Mouse (Mus musculus): ENCODE measurements at regions not wholly inside any gene's neighbourhood (a gene's known extent, or its start where the extent isn't known, plus 50 kb on each side); places are given as distances from the start of the nearest gene placed in this dataset.
"Not testable (repeated sequence)": the region's sequence is repeated elsewhere in the genome, so short reads cannot be mapped to it uniquely, and the experiment has no call there.

DNA sequence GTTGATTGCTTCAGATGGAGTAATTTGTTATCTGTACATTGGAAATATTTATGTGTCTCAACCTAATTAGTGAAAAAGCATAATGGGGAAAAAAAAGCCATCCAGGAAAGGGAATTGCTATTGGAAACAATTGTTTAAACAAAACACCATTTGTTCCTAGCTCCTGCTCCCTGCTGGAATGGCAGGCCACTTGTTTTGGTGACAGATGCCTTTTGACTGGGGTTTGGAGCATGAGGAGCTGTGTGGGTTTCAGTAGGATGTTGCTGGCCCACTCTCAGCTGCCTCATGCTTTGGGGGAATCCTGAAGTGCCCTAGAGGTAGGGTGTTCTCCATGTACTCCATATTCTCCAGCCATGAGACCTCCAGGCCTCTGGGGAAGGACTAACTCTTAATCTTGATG is 105.5 kb downstream of the Dmrta2 start:
- Histone ChIP-seq H3K4me1 (ENCODE audit: control insufficient read depth, insufficient read depth, low read length) (no peaks in the 10 kb centered on the region), H3K4me3 (ENCODE audit: insufficient read depth, low read length) (no peak overlapping the region)
- no peak for TF ChIP-seq CTCF (IDR thresholded peaks at IDR 0.05; ENCODE audit: low read depth, low read length)
- no peak for TF ChIP-seq POLR2A (IDR thresholded peaks at IDR 0.05; ENCODE audit: borderline replicate concordance, low read depth, low read length)

DNA sequence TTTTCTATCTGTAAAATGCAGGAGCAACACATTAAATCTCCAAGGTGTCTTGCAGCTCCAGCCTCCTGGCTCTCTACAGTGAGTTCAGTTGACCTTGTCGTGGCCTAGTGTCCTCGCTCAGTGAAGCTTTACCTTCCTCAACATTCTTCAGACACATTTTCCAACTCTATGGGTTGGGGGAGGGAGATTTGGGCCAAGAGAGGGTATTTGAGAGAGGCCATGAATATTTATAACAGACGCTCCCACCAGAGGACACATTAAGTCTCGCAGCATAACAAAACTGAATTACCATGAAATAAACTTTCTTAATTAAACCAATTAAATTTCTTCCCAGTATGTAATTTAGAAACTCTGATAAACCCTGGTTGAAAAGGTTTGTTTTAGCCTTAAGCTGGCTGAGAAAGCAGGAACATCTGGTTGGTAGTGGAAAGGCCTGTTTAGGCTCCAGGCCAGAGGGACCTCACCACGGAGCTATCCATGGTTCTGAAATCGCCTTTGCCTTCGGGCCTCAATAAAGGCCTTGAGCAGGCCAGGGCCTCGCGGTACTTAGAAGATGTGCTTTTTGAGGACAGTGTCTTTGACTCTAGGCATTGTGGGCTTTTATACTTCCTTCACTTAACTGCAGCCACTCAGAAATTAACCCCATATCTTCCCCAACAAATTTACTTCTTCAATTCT is 109.9 kb downstream of the Dmrta2 start:
- Histone ChIP-seq H3K4me3 (ENCODE audit: insufficient read depth, low read length) (no peak overlapping the region), H3K4me1 (ENCODE audit: control insufficient read depth, insufficient read depth, low read length) (no peaks in the 10 kb centered on the region), H3K27ac (ENCODE audit: insufficient read depth, low read depth, low read length) (no peak overlapping the region)
- no peak for TF ChIP-seq POLR2A (IDR thresholded peaks at IDR 0.05; ENCODE audit: borderline replicate concordance, low read depth, low read length)
- TF ChIP-seq CTCF (IDR thresholded peaks at IDR 0.05; ENCODE audit: low read depth, low read length), result no peak

More for the DNA sequence above, 105.5 kb downstream of the Dmrta2 start:
- no peak overlapping the region for H3K27ac ChIP-seq (ENCODE audit: insufficient read depth, low read depth, low read length)

DNA sequence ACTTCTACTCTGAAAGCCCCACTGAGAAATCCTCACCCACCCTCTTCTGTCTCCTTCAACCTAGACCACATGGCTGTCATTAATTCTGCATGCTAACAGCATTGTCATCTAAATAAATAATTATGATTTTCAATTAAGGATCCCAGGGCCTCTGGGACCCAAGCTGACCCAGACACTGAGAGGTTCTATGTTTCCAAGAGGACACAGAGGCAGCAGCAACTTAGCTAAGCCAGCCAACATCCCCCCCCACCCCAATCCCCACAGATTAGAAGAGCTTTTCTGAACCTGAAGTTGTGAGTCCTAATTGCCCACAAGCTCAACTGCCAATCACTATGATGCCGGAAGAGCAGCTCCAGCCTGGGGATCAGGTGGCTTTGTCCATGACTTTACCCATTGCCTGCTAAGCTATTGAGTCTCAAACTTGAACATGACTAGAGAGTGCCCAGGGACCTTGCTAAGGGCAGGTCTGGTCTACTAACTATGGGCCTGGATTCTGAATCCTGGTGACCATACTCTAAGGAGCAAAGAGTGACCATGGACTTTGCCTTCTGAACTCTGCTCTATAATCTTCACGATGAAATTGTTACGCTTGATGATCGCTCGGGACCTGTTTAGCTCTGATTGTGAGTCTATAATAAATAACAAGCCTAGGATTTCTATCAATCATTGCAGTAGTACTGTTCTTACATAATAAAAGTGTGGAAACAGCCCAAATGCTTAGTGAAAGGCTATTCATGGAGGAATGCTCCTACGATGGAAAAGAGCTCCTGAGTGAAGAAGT is 115.4 kb downstream of the Dmrta2 start:
- H3K4me3 ChIP-seq (ENCODE audit: insufficient read depth, low read length), result no peak overlapping the region
- H3K27ac ChIP-seq (ENCODE audit: insufficient read depth, low read depth, low read length), result no peak overlapping the region
- TF ChIP-seq POLR2A (IDR thresholded peaks at IDR 0.05; ENCODE audit: borderline replicate concordance, low read depth, low read length) (no peak), CTCF (IDR thresholded peaks at IDR 0.05; ENCODE audit: low read depth, low read length) (no peak)
- H3K4me1 ChIP-seq (ENCODE audit: control insufficient read depth, insufficient read depth, low read length), result no peaks in the 10 kb centered on the region

DNA sequence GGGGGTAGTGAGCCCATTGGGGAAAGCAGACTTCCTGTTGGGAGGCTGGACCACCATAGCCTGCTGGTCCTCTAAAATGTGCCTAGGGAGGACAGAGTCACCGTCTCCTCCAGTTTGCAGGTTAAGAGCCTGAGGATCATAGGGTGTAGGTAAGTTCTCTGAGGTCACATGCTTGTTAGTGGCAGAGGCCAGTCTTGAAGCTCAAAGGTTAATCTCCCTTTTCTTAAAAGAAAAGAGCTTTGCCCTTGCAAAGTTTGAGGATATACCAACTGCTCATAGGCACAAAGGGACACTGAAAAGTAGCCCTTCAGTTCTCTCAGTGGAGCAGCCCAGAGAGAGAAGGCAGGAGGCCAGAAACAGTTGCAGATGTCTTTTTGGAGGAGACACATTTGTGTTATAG is 116.7 kb downstream of the Dmrta2 start:
- Histone ChIP-seq H3K4me1 (ENCODE audit: control insufficient read depth, insufficient read depth, low read length) (no peaks in the 10 kb centered on the region), H3K27ac (ENCODE audit: insufficient read depth, low read depth, low read length) (no peak overlapping the region), H3K4me3 (ENCODE audit: insufficient read depth, low read length) (no peak overlapping the region)
- TF ChIP-seq POLR2A (IDR thresholded peaks at IDR 0.05; ENCODE audit: borderline replicate concordance, low read depth, low read length), result no peak
- TF ChIP-seq CTCF (IDR thresholded peaks at IDR 0.05; ENCODE audit: low read depth, low read length), result no peak

GRCm38 (mm10) chr4:110095760-110096593 is 118.1 kb downstream of the Dmrta2 start:
- no peaks in the 10 kb centered on the region for H3K4me1 ChIP-seq (ENCODE audit: control insufficient read depth, insufficient read depth, low read length)
- H3K27ac ChIP-seq (ENCODE audit: insufficient read depth, low read depth, low read length), result no peak overlapping the region
- no peak overlapping the region for H3K4me3 ChIP-seq (ENCODE audit: insufficient read depth, low read length)
- TF ChIP-seq CTCF (IDR thresholded peaks at IDR 0.05; ENCODE audit: low read depth, low read length) (no peak), POLR2A (IDR thresholded peaks at IDR 0.05; ENCODE audit: borderline replicate concordance, low read depth, low read length) (no peak)

DNA sequence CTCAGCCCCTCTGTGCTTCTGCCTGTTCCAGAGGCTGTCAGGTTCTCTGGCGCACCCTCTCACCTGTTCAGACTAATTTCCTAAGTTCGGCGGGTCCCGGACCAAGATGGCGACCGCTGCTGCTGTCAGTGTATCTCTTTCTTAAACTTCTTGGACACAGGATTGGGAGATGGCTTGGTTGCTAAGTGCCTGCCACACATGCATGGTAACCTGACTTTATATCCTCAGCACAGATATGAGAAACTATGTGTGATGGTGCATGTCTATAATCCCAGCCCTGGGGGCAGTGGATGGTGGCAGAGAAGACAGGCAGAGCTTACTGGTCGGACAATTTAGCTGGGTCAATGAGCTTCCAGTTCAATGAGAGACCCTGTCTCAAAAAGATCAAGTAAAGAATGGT is 126.3 kb downstream of the Dmrta2 start:
- H3K4me3 ChIP-seq (ENCODE audit: insufficient read depth, low read length); H3K4me1 ChIP-seq (ENCODE audit: control insufficient read depth, insufficient read depth, low read length): not testable (repeated sequence)

GRCm38 (mm10) chr4:110106620-110107243 is 128.9 kb downstream of the Dmrta2 start:
- Histone ChIP-seq H3K4me3 (ENCODE audit: insufficient read depth, low read length) (no peak overlapping the region), H3K4me1 (ENCODE audit: control insufficient read depth, insufficient read depth, low read length) (no peaks in the 10 kb centered on the region), H3K27ac (ENCODE audit: insufficient read depth, low read depth, low read length) (no peak overlapping the region)
- TF ChIP-seq POLR2A (IDR thresholded peaks at IDR 0.05; ENCODE audit: borderline replicate concordance, low read depth, low read length) (no peak), CTCF (IDR thresholded peaks at IDR 0.05; ENCODE audit: low read depth, low read length) (no peak)

More for the DNA sequence above, 126.3 kb downstream of the Dmrta2 start:
- not testable (repeated sequence) for H3K27ac ChIP-seq (ENCODE audit: insufficient read depth, low read depth, low read length)

GRCm38 (mm10) chr4:110119438-110119837 is 141.6 kb downstream of the Dmrta2 start:
- TF ChIP-seq CTCF (IDR thresholded peaks at IDR 0.05; ENCODE audit: low read depth, low read length) (no peak), POLR2A (IDR thresholded peaks at IDR 0.05; ENCODE audit: borderline replicate concordance, low read depth, low read length) (no peak)
- no peaks in the 10 kb centered on the region for H3K4me1 ChIP-seq (ENCODE audit: control insufficient read depth, insufficient read depth, low read length)

DNA sequence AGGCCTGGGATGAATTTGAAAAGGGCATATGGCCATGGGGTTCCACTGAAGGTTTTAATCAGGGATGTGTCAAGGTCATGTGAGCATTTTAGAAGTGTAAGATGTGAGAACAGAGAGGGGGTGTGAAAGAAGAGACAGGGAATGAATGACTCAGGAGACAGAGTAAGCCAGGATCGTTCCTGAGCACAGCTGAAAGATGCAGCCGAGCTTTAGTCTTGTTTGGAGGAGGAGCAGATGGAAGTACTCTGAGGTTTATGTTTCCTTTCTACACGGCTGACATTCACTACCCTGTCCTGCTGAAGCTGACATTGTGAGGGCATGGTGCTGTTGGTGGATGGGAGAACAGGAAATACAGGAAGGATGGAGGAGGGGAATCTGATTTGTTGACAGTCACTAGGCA is 142.0 kb downstream of the Dmrta2 start:
- Histone ChIP-seq H3K4me1 (ENCODE audit: control insufficient read depth, insufficient read depth, low read length) (no peaks in the 10 kb centered on the region), H3K4me3 (ENCODE audit: insufficient read depth, low read length) (no peak overlapping the region), H3K27ac (ENCODE audit: insufficient read depth, low read depth, low read length) (no peak overlapping the region)
- TF ChIP-seq CTCF (IDR thresholded peaks at IDR 0.05; ENCODE audit: low read depth, low read length), result no peak
- no peak for TF ChIP-seq POLR2A (IDR thresholded peaks at IDR 0.05; ENCODE audit: borderline replicate concordance, low read depth, low read length)

More at GRCm38 (mm10) chr4:110119438-110119837, 141.6 kb downstream of the Dmrta2 start:
- H3K27ac ChIP-seq (ENCODE audit: insufficient read depth, low read depth, low read length), result no peak overlapping the region
- no peak overlapping the region for H3K4me3 ChIP-seq (ENCODE audit: insufficient read depth, low read length)

All from bone marrow macrophage, adult 2 months (primary cell).